Mouse (Mus musculus) lung, adult 2 months (tissue): ENCODE data around the gene Abcc2.

ENCODE experiments used
- CTCF ChIP-seq: fragments of 200-500 bp; IDR thresholded peaks from 2 replicates; pipeline ENCODE4 v1.5.1; 2011; ENCODE audit warnings: mild to moderate bottlenecking, low read length, control low read depth; ENCODE audit not compliant: insufficient read depth
- POLR2A ChIP-seq: fragments of 200-500 bp; IDR thresholded peaks from 2 replicates; pipeline ENCODE4 v1.6.1; 2011; ENCODE audit warnings: low read depth, mild to moderate bottlenecking, control low read depth, low read length, borderline replicate concordance; ENCODE audit errors: extremely low read depth

DNA sequence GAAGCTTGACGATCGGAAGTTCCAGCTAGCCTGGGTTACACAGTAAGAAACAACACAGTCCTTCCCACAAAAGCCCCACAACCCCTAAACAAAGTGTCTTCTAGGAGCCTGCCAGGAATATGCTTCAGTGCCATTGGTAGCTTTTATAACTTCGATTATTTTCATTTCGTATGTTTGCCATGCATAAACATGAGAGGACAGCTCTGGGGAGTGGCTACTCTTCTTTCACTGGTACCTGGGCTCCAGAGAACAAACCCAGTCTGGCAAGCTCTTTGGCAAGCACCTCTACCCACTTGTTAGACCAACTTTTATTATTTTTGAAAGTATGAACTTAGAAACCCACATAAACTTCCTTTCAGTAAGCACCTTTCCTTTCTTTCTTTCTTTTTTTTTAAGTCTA lies 5.4 kb upstream of the Abcc2 start:
- no peak for TF ChIP-seq CTCF
- TF ChIP-seq POLR2A, result no peak
